Mouse (Mus musculus): ENCODE results near the gene Tenm2. TPM values are rescaled to one million over a fixed set of nuclear protein-coding genes. Genes with fewer than 3 reads are reported as not detected.

The Tenm2 gene
- polyA plus RNA-seq, 1 experiment from 2014 or later = 1.7 TPM

GRCm38 (mm10) chr11:36940557-36941110 is 295.1 kb downstream of the Tenm2 start:
- Histone ChIP-seq H3K27me3 (ENCODE audit: insufficient read depth, poor library complexity, severe bottlenecking) (no peaks in the 10 kb centered on the region), H3K4me3 (no peak overlapping the region), H3K4me1 (no peaks in the 10 kb centered on the region), H3K9me3 (no peaks in the 10 kb centered on the region), H3K27ac (no peak overlapping the region), H3K36me3 (no peaks in the 10 kb centered on the region)
- WGBS = 40% methylated on average over 7 of the region's 7 CpGs
- DNase-seq (ENCODE audit: low spot score) = no peak

GRCm38 (mm10) chr11:36929817-36930216 is 305.9 kb downstream of the Tenm2 start:
- Histone ChIP-seq H3K27ac (no peak overlapping the region), H3K4me3 (no peak overlapping the region), H3K4me1 (no peaks in the 10 kb centered on the region), H3K36me3 (no peaks in the 10 kb centered on the region), H3K9me3 (no peaks in the 10 kb centered on the region), H3K27me3 (ENCODE audit: insufficient read depth, poor library complexity, severe bottlenecking) (no peaks in the 10 kb centered on the region)
- DNase-seq (ENCODE audit: low spot score) = no peak
- 80% methylated on average over 5 of the region's 5 CpGs for WGBS

- H3K9me3 ChIP-seq = no peaks in the 10 kb centered on the region
- WGBS = 78% methylated on average over 9 of the region's 9 CpGs
- no peak overlapping the region for H3K4me3 ChIP-seq
- H3K27ac ChIP-seq = no peak overlapping the region
- H3K27me3 ChIP-seq (ENCODE audit: insufficient read depth, poor library complexity, severe bottlenecking) = no peaks in the 10 kb centered on the region
- no peak for DNase-seq (ENCODE audit: low spot score)
- H3K36me3 ChIP-seq = no peaks in the 10 kb centered on the region
- no peaks in the 10 kb centered on the region for H3K4me1 ChIP-seq
These were observed 308.9 kb downstream of the Tenm2 start for GRCm38 (mm10) chr11:36926705-36927406.

DNA sequence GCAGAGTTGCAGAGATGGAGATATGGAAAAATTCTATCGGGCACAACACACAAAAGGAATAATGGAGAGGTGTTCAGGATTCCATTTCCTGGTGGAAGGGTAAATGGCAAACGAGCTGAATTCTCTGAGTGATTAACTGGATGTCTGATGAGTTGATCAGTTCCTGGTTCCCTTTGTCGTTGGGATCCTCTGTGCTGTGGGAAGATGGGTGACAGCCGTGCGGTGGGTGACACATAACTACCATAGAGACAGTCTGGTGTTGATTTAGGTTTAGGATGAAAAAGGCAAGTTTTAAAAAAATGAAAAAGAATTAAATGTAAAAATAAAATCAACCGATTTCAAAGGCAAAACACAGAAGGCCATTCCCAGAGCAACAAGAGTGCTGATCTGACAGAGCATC is 316.5 kb downstream of the Tenm2 start:
- H3K4me1 ChIP-seq = no peaks in the 10 kb centered on the region
- H3K9me3 ChIP-seq = no peaks in the 10 kb centered on the region
- no peak overlapping the region for H3K4me3 ChIP-seq
- H3K36me3 ChIP-seq = no peaks in the 10 kb centered on the region
- DNase-seq (ENCODE audit: low spot score) = no peak
- WGBS = 83% methylated on average over 6 of the region's 6 CpGs
- no peaks in the 10 kb centered on the region for H3K27me3 ChIP-seq (ENCODE audit: insufficient read depth, poor library complexity, severe bottlenecking)
- H3K27ac ChIP-seq = no peak overlapping the region

- no peaks in the 10 kb centered on the region for H3K4me1 ChIP-seq
- H3K27me3 ChIP-seq (ENCODE audit: insufficient read depth, poor library complexity, severe bottlenecking) = no peaks in the 10 kb centered on the region
- DNase-seq (ENCODE audit: low spot score) = no peak
- 68% methylated on average over 4 of the region's 4 CpGs for WGBS
- H3K4me3 ChIP-seq = no peak overlapping the region
- no peaks in the 10 kb centered on the region for H3K36me3 ChIP-seq
- H3K9me3 ChIP-seq = no peaks in the 10 kb centered on the region
- no peak overlapping the region for H3K27ac ChIP-seq
These were observed 324.4 kb downstream of the Tenm2 start for GRCm38 (mm10) chr11:36911406-36911805.

- H3K4me1 ChIP-seq = no peaks in the 10 kb centered on the region
- H3K27ac ChIP-seq = no peak overlapping the region
- no peaks in the 10 kb centered on the region for H3K27me3 ChIP-seq (ENCODE audit: insufficient read depth, poor library complexity, severe bottlenecking)
- no peaks in the 10 kb centered on the region for H3K36me3 ChIP-seq
- no peak overlapping the region for H3K4me3 ChIP-seq
- WGBS = 90% methylated on average over 1 of the region's 1 CpGs
- no peaks in the 10 kb centered on the region for H3K9me3 ChIP-seq
- DNase-seq (ENCODE audit: low spot score) = no peak
These were observed 326.7 kb downstream of the Tenm2 start for GRCm38 (mm10) chr11:36909036-36909435.

GRCm38 (mm10) chr11:36902302-36902701 is 333.5 kb downstream of the Tenm2 start:
- Histone ChIP-seq H3K4me3 (no peak overlapping the region), H3K27me3 (ENCODE audit: insufficient read depth, poor library complexity, severe bottlenecking) (no peaks in the 10 kb centered on the region), H3K36me3 (no peaks in the 10 kb centered on the region), H3K27ac (no peak overlapping the region), H3K4me1 (no peaks in the 10 kb centered on the region), H3K9me3 (no peaks in the 10 kb centered on the region)
- no peak for DNase-seq (ENCODE audit: low spot score)
- WGBS = 45% methylated on average over 2 of the region's 2 CpGs

DNA sequence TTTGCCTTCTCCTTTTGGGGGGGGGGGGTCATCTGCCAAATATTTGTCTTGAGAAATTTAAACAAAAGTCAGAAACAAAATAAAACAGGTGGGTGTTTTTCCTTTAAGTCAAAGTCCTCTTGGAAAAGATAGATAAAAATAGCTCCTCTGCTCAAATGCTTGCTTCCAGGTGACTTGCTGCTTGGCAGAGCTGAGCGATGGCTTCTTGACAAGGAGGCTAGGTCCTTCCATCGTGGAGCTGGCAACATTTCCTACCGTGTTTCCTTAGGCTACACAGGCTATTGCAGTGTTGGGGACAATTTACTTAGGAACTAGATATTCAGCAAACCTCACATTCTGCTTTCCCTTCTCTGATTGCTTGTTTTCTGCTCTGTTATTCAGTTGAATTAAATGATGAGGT is 342.7 kb downstream of the Tenm2 start:
- H3K4me1 ChIP-seq = no peaks in the 10 kb centered on the region
- H3K4me3 ChIP-seq = no peak overlapping the region
- H3K36me3 ChIP-seq = no peaks in the 10 kb centered on the region
- WGBS = 66% methylated on average over 3 of the region's 3 CpGs
- no peaks in the 10 kb centered on the region for H3K9me3 ChIP-seq
- H3K27ac ChIP-seq = no peak overlapping the region
- no peaks in the 10 kb centered on the region for H3K27me3 ChIP-seq (ENCODE audit: insufficient read depth, poor library complexity, severe bottlenecking)
- DNase-seq (ENCODE audit: low spot score) = no peak

DNA sequence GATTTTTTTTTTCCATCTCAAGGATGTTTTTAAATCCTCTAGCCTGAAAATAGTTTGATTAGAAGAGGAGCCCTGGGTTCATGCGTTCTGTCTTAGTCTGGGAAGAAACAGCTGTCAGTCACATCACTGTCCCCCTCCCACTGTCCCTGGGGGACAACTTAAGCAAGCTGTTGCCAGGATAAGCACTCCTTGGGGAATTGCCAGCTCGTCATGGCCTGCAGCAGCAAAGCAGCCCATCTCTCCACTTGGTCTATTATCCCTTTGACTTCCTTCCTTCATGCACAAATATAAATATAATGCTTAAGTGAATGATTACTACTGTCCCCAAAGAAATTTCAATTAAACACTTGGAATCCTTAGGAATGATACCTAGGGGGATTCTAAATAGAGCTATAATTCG is 344.7 kb downstream of the Tenm2 start:
- Histone ChIP-seq H3K27ac (no peak overlapping the region), H3K27me3 (ENCODE audit: insufficient read depth, poor library complexity, severe bottlenecking) (no peaks in the 10 kb centered on the region), H3K9me3 (no peaks in the 10 kb centered on the region), H3K4me3 (no peak overlapping the region), H3K4me1 (no peaks in the 10 kb centered on the region), H3K36me3 (no peaks in the 10 kb centered on the region)
- DNase-seq (ENCODE audit: low spot score) = no peak
- WGBS = 42% methylated on average over 3 of the region's 3 CpGs

GRCm38 (mm10) chr11:36887490-36887889 is 348.3 kb downstream of the Tenm2 start:
- no peak overlapping the region for H3K4me3 ChIP-seq
- H3K27me3 ChIP-seq (ENCODE audit: insufficient read depth, poor library complexity, severe bottlenecking) = no peaks in the 10 kb centered on the region
- DNase-seq (ENCODE audit: low spot score) = no peak
- no peaks in the 10 kb centered on the region for H3K9me3 ChIP-seq
- H3K27ac ChIP-seq = no peak overlapping the region
- WGBS = 61% methylated on average over 7 of the region's 7 CpGs
- H3K4me1 ChIP-seq = no peaks in the 10 kb centered on the region
- no peaks in the 10 kb centered on the region for H3K36me3 ChIP-seq

DNA sequence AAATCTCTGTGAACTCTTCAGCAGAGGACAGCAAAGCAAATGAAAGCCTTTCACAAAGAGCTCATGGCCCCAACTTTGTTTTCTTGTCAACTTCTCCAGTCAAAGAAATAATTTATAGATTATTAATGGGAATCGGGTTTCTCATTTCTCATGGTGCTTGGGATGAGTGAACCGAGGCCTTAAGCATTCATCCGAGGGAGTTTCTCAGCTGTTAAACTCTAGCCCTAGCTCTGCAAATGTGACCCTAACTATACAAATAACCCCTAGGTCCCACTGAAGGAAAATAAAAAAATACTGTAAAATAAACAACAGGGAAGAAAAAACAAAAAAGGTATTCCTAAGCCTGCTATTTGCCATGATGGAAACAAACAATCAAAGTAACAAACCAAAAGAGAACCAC is 349.6 kb downstream of the Tenm2 start:
- Histone ChIP-seq H3K4me3 (no peak overlapping the region), H3K27ac (no peak overlapping the region), H3K4me1 (no peaks in the 10 kb centered on the region), H3K36me3 (no peaks in the 10 kb centered on the region), H3K27me3 (ENCODE audit: insufficient read depth, poor library complexity, severe bottlenecking) (no peaks in the 10 kb centered on the region), H3K9me3 (no peaks in the 10 kb centered on the region)
- 83% methylated on average over 3 of the region's 3 CpGs for WGBS
- no peak for DNase-seq (ENCODE audit: low spot score)

- Histone ChIP-seq H3K36me3 (no peaks in the 10 kb centered on the region), H3K9me3 (no peaks in the 10 kb centered on the region), H3K27ac (no peak overlapping the region), H3K27me3 (ENCODE audit: insufficient read depth, poor library complexity, severe bottlenecking) (no peaks in the 10 kb centered on the region), H3K4me1 (no peaks in the 10 kb centered on the region), H3K4me3 (no peak overlapping the region)
- WGBS = 64% methylated on average over 4 of the region's 4 CpGs
- DNase-seq (ENCODE audit: low spot score) = no peak
These were observed 362.8 kb downstream of the Tenm2 start for GRCm38 (mm10) chr11:36872961-36873360.

- Histone ChIP-seq H3K36me3 (no peaks in the 10 kb centered on the region), H3K9me3 (no peaks in the 10 kb centered on the region), H3K4me3 (no peak overlapping the region), H3K27ac (no peak overlapping the region), H3K27me3 (ENCODE audit: insufficient read depth, poor library complexity, severe bottlenecking) (no peaks in the 10 kb centered on the region), H3K4me1 (no peaks in the 10 kb centered on the region)
- WGBS = 71% methylated on average over 5 of the region's 5 CpGs
- no peak for DNase-seq (ENCODE audit: low spot score)
These were observed 365.2 kb downstream of the Tenm2 start for GRCm38 (mm10) chr11:36870548-36870947.

DNA sequence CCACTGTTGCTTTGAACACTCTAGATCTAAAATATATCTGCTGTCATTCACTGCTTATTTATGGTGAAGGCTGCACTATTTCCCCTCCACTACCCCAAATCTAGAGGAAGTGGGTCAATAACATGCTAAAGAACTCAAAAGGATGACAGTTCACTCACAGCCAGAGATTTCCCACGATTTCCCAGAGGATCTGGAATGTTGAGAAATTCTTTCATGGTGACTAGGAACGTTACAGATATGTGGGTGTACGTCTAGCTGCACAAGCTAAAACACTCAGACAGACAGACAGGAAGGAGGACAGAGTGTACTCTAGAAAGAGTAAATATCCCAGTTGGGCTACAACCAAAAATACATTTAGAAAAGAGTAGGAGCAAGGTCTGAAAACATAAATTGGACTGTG is 384.1 kb downstream of the Tenm2 start:
- Histone ChIP-seq H3K4me1 (no peaks in the 10 kb centered on the region), H3K27me3 (ENCODE audit: insufficient read depth, poor library complexity, severe bottlenecking) (no peaks in the 10 kb centered on the region), H3K27ac (no peak overlapping the region), H3K36me3 (no peaks in the 10 kb centered on the region), H3K9me3 (no peaks in the 10 kb centered on the region), H3K4me3 (no peak overlapping the region)
- no peak for DNase-seq (ENCODE audit: low spot score)
- 29% methylated on average over 3 of the region's 3 CpGs for WGBS
